Mouse (Mus musculus) heart, postnatal 4 days (tissue): ENCODE data around the gene Hells. TPM values are rescaled to one million over a fixed set of nuclear protein-coding genes. Genes with fewer than 3 reads are reported as not detected.

ENCODE experiments used
- DNase-seq: peaks from one replicate; pipeline ENCODE4 v3.0.0; 2021
- total RNA-seq, 2 experiments: library from RNA; stranded (reverse); gene quantifications; 2 replicates each; pipeline ENCODE4 v1.2.3; 2021

Gene Hells
- 10 to 100 TPM; 23.0 to 25.2 TPM for total RNA-seq

- DNase-seq = peak; percentile 94
Observed at GRCm38 (mm10) chr19:38930788-38931565, at the start of gene Hells. Gene Hells (plus strand): TSS chr19:38930915.

GRCm38 (mm10) chr19:38901146-38902135, 29.3 kb upstream of the Hells start:
- peak; percentile 50 for DNase-seq

- DNase-seq = no peak
Observed at GRCm38 (mm10) chr19:38902501-38902900, 28.2 kb upstream of the Hells start.

GRCm38 (mm10) chr19:38913786-38914185, 16.9 kb upstream of the Hells start:
- no peak for DNase-seq

- DNase-seq = no peak
Observed at GRCm38 (mm10) chr19:38914926-38915325, 15.8 kb upstream of the Hells start.

GRCm38 (mm10) chr19:38915677-38916076, 15.0 kb upstream of the Hells start:
- DNase-seq = peak; percentile 67

GRCm38 (mm10) chr19:38928481-38929158, 2.1 kb upstream of the Hells start:
- no peak for DNase-seq

GRCm38 (mm10) chr19:38929471-38930251, 1.1 kb upstream of the Hells start:
- no peak for DNase-seq

- DNase-seq = peak; percentile 14
Observed at GRCm38 (mm10) chr19:38930252-38930787, 395 bp upstream of the Hells start.

GRCm38 (mm10) chr19:38931566-38931890, 813 bp downstream of the Hells start:
- DNase-seq = no peak

GRCm38 (mm10) chr19:38944590-38945307, 14.0 kb downstream of the Hells start:
- no peak for DNase-seq

- peak; percentile 9 for DNase-seq
Observed at GRCm38 (mm10) chr19:38970741-38971140, 40.0 kb downstream of the Hells start.

GRCm38 (mm10) chr19:38972581-38972980, 41.9 kb downstream of the Hells start:
- no peak for DNase-seq

GRCm38 (mm10) chr19:38973666-38974065, 43.0 kb downstream of the Hells start:
- DNase-seq = peak; percentile 7

GRCm38 (mm10) chr19:38976269-38976668, 45.6 kb downstream of the Hells start:
- no peak for DNase-seq

GRCm38 (mm10) chr19:38981966-38982365, 51.3 kb downstream of the Hells start:
- peak; percentile 77 for DNase-seq

- no peak for DNase-seq
Observed at GRCm38 (mm10) chr19:38998248-38998647, 67.5 kb downstream of the Hells start.

GRCm38 (mm10) chr19:38998676-38999075, 68.0 kb downstream of the Hells start:
- DNase-seq = no peak

GRCm38 (mm10) chr19:39005132-39005531, 74.4 kb downstream of the Hells start:
- DNase-seq = no peak

- DNase-seq = no peak
Observed at GRCm38 (mm10) chr19:39006715-39007114, 76.0 kb downstream of the Hells start, which contains the start of gene Cyp2c55. Gene Cyp2c55 (plus strand): TSS chr19:39007019.
